Mouse (Mus musculus) Muller cell, postnatal 12 days (primary cell): ENCODE measurements at regions not wholly inside any gene's neighbourhood (a gene's known extent, or its start where the extent isn't known, plus 50 kb on each side); places are given as distances from the start of the nearest gene placed in this dataset.

Experiments used
- DNase-seq: peaks from one replicate; pipeline ENCODE4 v3.0.0-alpha.2; 2015; ENCODE audit errors: inconsistent ontology term

DNA sequence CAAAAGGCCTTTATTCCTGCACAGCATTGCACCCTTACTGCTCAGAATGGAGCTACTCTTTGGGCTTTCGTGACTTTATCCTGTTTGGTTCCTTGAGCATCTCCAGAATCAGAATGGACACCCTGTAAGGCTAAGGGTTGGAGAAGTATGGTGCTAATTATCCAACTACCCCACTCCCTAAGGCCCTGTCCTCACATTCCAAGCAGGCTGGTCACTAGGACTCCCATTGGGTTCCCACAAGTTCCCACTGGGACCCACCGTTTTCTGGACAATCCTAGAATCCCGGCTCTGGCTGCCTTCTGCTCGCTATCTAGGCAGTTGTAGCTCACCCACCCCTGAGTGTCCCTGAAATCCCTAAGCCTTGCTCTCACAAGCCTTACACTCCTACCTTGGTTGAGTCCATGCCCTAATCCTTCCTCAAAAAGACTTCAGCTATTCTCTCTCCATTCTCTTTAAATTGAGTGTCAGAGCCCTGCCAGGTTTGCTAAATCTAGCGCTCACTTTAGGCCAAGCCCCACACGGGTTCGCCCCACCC is 146.1 kb downstream of the Efcab1 start:
- DNase-seq: peak; percentile 58

DNA sequence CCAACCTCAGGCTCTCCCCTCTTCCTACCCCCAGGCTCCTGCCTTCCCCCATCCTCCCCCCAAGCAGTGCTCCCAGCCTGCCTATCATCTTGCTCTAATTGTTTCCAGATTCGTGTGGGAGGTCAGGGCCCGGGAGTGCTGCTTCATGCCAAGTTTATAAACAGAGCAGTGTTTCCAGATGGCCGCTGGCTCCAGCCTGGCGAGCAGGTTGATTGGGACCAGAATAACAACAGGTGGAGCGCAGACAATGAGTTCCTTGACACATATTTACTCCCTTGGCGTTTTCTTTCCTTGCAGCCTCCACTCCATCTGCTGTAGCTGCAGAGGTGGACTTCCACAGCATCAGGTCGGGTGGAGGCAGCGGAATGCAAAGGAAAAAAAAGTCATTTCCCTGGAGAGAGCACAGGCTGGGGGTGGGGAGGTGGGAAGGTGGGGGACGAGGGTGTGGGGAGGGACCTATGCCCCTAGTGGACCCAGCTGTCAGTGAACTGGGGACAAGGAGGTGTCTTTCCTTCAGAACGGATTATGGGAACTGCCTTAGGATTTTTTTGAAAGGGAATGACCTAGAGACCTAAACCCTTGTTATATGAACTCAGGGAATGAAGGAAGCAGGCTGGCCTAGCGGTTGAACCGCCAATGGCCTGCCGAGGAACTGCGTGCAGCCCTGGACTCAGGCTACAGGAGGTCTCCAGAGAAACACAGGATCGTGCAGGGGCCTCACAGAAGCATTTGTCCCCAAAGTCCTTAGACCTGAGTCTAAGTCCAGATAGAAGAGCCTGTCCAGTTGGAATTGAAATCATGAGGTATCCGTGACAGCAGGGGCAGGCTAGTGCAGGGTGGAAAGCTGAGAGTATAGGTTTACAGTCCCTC is 146.8 kb downstream of the Efcab1 start:
- DNase-seq: peak; percentile 92

DNA sequence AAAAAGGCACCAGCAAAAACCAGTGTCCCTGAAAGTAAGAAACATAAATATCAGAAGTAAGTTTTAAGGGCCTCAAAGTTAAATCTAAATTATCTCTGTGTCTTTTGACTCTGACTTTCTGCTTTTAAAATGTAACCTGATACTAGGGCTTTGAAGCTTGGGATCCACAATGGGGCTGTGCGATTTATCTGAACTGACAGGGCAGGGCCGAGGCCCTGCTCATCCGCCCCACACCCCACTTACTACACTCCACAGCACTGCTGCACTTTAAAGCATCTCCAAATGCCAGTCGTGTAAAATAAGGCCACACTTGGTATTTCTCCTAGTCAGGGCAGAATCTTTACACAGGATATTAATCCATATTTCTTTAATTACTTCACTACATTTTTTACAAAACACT is 147.4 kb downstream of the Efcab1 start:
- DNase-seq: peak; percentile 56

DNA sequence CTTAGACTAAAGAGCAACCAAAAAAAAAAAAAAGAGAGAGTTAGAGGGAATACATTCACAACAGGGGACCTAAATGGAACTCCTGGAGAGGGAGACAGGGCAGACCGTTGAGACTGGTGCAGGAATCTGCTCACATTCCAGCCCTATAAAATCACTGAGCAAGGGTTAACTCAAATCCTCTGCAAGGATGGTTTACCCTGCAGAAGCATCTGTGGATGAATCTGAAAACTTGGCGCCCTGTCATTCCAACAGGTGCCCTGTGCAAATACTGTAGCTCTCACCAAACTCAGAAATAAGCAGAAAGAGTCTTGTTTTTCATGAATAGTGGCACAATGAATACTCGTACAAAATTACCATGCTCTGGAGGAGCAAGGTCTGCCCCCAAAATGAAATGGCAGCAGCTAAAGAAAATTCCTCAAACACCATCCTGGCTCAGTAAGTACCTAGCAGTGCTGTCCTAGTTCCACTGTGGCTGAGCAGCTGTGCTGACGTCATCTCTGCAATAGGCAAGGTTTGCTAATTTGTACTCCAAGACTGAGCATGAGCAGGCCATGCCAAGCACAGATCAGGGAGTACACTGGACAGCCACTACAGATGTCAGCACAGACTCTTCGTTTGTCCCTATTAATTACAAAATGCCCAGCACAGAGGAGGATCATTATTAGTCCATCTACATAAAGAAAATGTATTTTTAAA is 148.0 kb downstream of the Efcab1 start:
- DNase-seq: peak; percentile 49

DNA sequence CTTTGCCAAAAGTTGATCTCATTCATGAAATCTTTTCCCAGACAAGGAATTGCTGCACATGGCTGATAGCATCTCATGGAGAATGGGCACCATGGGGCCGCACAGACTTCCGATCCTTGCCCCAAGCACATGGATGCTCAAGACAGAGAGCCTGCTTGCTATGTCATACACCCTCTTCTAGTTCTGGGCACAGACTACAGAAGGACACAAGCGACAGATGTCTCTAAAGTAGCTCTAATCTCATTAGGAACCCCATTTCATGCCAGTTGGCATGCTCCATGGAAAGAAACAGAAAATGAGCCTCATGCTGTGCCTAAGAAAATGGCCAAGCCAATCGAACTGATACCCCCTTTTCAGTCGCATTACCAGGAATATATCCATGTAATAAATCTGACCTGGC is 149.3 kb downstream of the Efcab1 start:
- peak; percentile 67 for DNase-seq

DNA sequence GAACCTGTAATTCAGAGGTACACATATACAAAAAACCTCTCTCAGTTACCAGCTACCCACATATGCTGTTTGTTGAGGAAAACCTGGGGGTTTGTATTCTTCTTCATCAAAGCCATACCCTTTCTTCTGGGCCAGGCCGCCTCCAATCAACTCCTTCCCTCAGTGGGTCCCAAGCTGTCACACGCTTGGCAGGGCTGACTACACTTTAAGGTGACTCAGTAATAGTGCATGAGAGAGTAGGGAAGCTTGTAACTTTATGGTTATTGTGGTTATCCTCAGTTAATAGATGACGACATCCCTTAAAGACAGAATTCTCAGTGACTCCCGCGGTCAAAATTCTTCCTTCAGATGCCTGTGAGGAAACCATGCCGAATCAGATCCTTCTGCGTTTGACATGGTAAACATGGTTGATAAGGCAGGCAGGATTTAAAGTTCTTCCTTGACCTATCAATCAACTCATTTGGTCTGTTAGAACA is 164.1 kb downstream of the Efcab1 start:
- DNase-seq: no peak

DNA sequence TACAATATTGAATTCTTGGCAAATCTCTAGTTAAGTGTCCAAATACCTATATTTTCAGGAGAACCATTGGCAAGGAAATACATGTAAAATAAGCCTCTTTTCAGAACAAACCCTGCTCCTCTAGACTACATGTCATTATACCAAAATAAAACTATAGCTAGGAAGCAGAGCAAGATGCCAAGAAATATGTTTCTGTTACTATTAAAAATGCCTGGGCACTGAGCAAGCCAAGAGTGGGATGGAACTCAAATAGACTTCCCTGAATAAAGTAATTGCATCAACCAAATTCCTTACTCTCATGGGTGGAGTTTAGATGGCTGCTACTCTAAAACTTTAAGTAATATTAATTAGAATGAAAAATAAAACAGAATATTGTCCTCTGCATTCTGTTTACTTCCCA is 168.0 kb downstream of the Efcab1 start:
- DNase-seq: no peak

GRCm38 (mm10) chr16:15083692-15084091 is 177.3 kb downstream of the Efcab1 start:
- DNase-seq: peak; percentile 58

GRCm38 (mm10) chr16:15084147-15084752 is 177.8 kb downstream of the Efcab1 start:
- DNase-seq: no peak

DNA sequence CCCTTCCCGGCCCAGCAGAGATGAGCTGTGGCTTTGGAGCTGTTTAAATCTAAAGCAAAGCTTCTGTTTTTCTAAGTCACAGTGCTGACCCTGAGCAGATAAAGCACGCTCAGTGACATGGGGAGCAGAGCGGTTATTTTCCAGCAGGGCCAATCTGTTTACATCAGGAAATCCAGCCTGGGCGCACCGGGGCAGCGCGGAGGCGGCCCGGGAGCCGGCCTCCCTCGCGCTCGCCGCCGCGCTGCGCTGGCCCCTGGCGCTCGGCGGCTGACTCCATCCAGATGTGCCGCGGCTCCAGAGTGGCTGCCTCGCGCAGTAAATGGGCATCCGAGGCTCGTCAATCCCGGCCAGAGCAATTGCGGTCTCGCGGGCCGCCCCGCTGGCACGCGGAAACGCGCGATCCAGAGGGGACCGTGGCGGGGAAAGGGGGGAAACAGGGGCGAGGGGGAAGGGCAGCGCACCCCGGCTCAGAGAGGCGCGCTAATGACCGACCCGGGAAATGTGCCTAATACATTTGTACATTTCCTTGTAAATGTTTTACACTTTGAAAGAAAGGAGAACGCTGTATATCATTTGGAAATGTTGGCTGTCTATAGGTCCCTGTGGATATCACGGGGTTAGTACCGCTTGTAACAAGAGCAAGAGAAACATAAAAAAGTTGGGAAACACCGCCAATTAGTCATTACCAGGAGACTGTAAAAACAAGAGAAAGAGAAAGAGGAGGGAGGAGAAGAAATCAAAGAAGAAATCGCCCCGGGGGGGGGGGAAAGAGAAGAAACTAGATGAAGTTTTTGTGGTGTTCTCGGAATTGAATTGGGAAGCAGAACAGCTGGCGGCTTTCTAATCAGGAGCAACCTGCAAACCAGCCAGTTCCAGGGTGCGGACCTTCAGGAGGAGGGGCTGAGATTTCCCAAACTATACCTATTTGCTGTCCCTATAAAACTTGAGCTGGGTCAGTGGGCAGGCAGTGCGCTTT is 178.6 kb downstream of the Efcab1 start:
- DNase-seq: peak; percentile 60

DNA sequence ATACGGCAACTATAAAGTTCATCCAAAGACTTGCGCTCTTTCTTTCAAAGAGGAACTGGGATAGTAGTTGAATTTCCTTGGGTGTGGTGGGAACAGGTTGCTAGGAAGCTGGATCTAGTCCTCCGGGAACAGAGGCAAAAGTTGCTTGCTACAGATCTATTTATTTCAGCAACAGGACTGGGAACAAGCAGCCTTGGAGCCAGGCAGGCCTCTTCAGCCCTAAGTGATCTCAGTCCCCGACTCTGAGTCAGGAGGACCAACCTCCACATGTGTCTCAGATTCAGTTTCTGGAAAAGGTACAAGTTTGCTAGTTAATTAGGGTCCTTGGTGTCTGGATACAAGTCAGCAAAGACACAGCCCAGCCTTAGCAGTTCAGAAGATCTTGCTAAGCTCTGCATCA is 180.2 kb downstream of the Efcab1 start:
- DNase-seq: no peak

DNA sequence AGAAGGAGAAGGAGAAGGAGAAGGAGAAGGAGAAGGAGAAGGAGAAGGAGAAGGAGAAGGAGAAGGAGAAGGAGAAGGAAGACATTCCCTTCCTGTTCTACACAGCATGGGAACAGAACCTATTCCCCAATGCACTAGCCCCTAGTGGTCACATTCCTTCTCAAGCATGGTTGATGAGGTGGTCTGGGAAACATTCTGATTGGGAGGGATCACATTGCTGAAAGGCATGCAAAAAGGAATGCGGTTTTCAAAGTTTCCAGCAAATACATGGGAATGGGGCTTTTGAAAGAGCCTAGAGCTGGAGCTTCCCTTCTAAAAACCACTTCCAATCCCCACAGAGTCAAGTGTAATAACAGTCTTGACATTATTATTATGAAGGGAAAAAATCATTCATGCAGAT is 197.5 kb downstream of the Efcab1 start:
- DNase-seq: peak; percentile 51

DNA sequence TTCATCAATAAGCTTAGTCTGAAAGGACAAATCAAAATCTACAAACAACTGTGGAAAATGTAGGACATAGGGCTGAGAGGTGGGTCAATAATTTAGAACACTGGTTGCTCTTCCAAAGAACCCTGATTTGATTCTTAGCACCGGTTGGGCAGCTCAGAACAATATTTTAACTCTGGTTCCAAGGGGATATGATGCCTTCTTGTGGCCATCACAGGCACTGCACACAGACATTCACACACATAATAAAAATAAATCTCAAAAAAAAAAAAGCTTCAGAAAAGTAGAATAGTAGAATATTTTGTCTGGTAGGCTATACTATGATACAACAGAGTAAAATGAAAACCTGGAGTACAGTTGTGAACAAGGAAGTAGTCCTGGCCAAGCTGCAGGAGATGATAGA is 200.8 kb downstream of the Efcab1 start:
- no peak for DNase-seq

GRCm38 (mm10) chr16:15113131-15113530 is 204.1 kb upstream of the Gm21897 start:
- DNase-seq: no peak

DNA sequence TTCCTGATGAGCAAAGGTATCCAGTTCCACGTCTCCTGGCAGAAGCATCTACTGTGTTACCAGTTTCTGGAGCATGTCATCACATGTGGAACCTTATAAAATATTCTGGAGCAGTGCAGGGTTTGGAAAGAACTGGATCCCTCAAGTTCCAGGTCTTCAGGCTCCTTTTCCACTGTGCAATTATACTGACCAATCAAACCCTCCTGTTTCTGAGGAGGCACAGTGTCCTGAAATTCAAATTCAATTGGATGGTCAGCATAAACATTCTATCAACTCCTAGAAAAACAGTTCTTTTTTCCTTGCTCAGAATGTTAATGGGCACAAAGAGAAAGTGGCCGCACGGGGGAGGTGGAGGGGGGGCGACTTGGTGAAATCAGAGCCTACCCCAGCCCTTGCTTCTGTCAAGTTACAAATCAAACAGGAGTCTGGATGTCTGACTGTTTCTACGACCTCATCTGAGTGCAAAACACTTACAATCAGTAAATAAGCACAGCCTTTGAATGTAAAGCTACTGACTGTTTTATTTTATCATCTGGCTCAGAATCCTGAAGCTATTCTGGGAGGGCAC is 203.2 kb upstream of the Gm21897 start:
- no peak for DNase-seq

GRCm38 (mm10) chr16:15114574-15115230 is 202.6 kb upstream of the Gm21897 start:
- DNase-seq: no peak

GRCm38 (mm10) chr16:15115386-15115785 is 201.9 kb upstream of the Gm21897 start:
- peak; percentile 78 for DNase-seq

GRCm38 (mm10) chr16:15119799-15120198 is 197.5 kb upstream of the Gm21897 start:
- DNase-seq: peak; percentile 33

GRCm38 (mm10) chr16:15128996-15129395 is 188.3 kb upstream of the Gm21897 start:
- no peak for DNase-seq

DNA sequence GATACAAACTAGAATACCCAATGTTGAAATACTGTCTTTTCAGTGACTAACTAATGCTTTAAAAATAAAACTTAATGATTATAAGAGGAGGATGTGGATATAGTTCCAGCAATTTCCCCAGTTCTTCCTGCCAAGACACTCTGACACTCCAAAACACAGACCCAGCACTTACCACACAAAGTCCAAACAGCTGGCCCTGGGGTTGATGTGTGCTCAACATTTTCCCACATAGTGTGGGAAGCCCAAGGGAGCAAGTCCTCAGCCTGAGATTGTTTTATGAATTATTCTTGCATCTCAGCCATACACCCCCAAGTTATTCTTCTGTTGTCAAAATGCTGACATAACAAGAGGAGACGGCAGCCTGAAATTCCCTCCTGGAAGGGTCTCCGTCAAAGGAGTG is 187.5 kb upstream of the Gm21897 start:
- no peak for DNase-seq
